Mouse (Mus musculus) thymus, postnatal 10 days (tissue): ENCODE results near the gene Naa10.

Source experiments
- DNase-seq, 2 experiments: peaks; one replicate each; pipeline ENCODE4 v3.0.0; 2021; ENCODE audit warnings: low spot score in 2 of 2

Gene Naa10

GRCm38 (mm10) chrX:73914827-73915703 lies 6.7 kb downstream of the Naa10 start:
- DNase-seq: peak; percentile 83 to 90

GRCm38 (mm10) chrX:73911588-73911987 lies 10.2 kb downstream of the Naa10 start:
- DNase-seq: peak; percentile 62 to 70

- peak; percentile 73 to 79 for DNase-seq
These were observed 10.6 kb downstream of the Naa10 start for GRCm38 (mm10) chrX:73911156-73911555.

DNA sequence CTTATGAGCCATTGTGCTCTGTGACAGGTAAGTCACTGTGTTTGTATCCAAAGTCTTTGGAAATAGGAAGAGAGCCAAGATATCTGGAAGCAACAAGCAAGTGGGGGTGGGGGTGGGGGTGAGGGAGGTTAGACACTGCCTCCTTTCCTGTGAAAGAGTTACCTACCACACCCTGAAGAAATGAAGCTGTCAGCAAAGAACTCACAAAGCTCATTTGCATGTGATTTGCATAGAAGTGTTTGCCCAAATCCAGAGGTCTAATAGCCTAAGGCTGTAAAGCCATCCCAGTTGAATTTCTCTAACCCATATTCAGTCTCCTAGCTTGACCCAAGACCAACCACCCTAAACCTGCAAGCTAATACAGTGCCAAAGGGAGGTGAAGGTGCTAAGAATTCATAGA lies 11.3 kb downstream of the Naa10 start:
- DNase-seq: no peak

GRCm38 (mm10) chrX:73910049-73910448 lies 11.7 kb downstream of the Naa10 start:
- no peak for DNase-seq

GRCm38 (mm10) chrX:73897959-73898358 lies 23.8 kb downstream of the Naa10 start:
- no peak for DNase-seq

- peak in 1 of 2 experiments; percentile 56 for DNase-seq
These were observed 26.0 kb downstream of the Naa10 start, which contains the start of gene L1cam for GRCm38 (mm10) chrX:73895719-73896118. TSS of gene L1cam (minus strand) at chrX:73896105.

GRCm38 (mm10) chrX:73892833-73893232 lies 28.9 kb downstream of the Naa10 start:
- no peak for DNase-seq

- DNase-seq: no peak
These were observed 30.1 kb downstream of the Naa10 start, which contains the start of gene Avpr2 for GRCm38 (mm10) chrX:73891551-73892152. TSS of gene Avpr2 (plus strand) at chrX:73892102.

GRCm38 (mm10) chrX:73881463-73881862 lies 40.3 kb downstream of the Naa10 start:
- DNase-seq: no peak

GRCm38 (mm10) chrX:73881036-73881427 lies 40.7 kb downstream of the Naa10 start:
- no peak for DNase-seq

- DNase-seq: peak; percentile 27 to 49
These were observed 41.3 kb downstream of the Naa10 start for GRCm38 (mm10) chrX:73880194-73881035.

- DNase-seq: no peak
These were observed 44.7 kb downstream of the Naa10 start for GRCm38 (mm10) chrX:73877014-73877413.

GRCm38 (mm10) chrX:73875881-73876280 lies 45.9 kb downstream of the Naa10 start:
- DNase-seq: no peak

GRCm38 (mm10) chrX:73871956-73872355 lies 49.8 kb downstream of the Naa10 start:
- no peak for DNase-seq

DNA sequence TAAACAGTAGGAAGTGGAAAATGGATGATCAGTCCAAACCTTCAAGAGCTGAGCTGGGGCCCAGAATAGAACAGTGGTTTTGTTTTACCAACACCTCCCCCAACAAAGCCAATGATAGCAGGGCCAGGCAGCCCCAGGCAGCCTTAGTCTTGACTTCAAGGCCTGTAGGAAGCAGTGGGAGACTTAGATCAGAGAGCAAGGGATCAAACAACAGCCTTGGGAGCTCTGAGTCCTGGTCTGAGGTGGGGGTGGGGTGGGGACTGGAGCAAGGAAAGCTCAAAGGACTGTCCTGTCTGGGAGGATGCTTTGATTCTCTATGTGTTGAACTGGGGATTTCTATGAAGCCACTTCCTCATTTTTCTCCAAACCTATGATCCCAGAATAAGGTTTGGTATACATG lies 50.3 kb downstream of the Naa10 start:
- DNase-seq: no peak

- DNase-seq: peak in 1 of 2 experiments; percentile 33
These were observed 52.4 kb downstream of the Naa10 start for GRCm38 (mm10) chrX:73869334-73869733.

DNA sequence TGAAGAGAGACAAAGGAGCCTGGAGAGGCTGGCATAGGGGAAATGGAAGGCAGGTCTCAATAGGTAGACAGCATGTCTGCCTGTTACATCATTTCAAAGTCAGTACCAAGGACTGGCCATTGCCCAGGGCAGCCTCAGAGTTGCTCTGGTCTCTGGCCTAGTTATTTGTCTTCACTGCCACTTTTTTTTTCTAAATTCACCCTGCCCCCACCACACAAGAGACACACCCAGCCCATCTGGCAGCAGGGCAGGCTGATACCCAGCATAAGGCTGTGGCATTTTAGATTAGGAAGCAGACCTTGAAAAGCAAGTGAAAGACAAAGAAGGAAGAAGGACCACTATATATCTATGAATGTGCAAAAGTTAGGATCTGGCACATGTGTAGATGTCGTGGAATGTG lies 53.9 kb downstream of the Naa10 start:
- no peak for DNase-seq

- DNase-seq: no peak
These were observed 54.5 kb downstream of the Naa10 start for GRCm38 (mm10) chrX:73867256-73867655.
